Mouse (Mus musculus): ENCODE measurements at regions not wholly inside any gene's neighbourhood (a gene's known extent, or its start where the extent isn't known, plus 50 kb on each side); places are given as distances from the start of the nearest gene placed in this dataset.

- TF ChIP-seq CTCF (IDR thresholded peaks at IDR 0.05; ENCODE audit: extremely low read depth, insufficient read depth, insufficient read length, insufficient replicate concordance), result no peak
- TF ChIP-seq POLR2A (IDR thresholded peaks at IDR 0.05; ENCODE audit: low read depth, low read length), result no peak
Observed at GRCm38 (mm10) chr6:116914073-116914472, 197.4 kb upstream of the Tmem72 start.

Data from spleen, adult 2 months (tissue).